Mouse (Mus musculus): ENCODE measurements at regions not wholly inside any gene's neighbourhood (a gene's known extent, or its start where the extent isn't known, plus 50 kb on each side); places are given as distances from the start of the nearest gene placed in this dataset.

- no peak for DNase-seq (ENCODE audit: low spot score)
Measured at GRCm38 (mm10) chr3:70097813-70098212, 90.4 kb downstream of the Otol1 start.

GRCm38 (mm10) chr3:70102091-70102490, 94.7 kb downstream of the Otol1 start:
- no peak for DNase-seq (ENCODE audit: low spot score)

- DNase-seq (ENCODE audit: low spot score): no peak
Measured at GRCm38 (mm10) chr3:70102593-70103213, 95.3 kb downstream of the Otol1 start.

GRCm38 (mm10) chr3:70103983-70104827, 96.8 kb downstream of the Otol1 start:
- peak; percentile 47 for DNase-seq (ENCODE audit: low spot score)

GRCm38 (mm10) chr3:70104828-70105399, 97.5 kb downstream of the Otol1 start:
- peak; percentile 28 for DNase-seq (ENCODE audit: low spot score)

GRCm38 (mm10) chr3:70105561-70105960, 98.1 kb downstream of the Otol1 start:
- DNase-seq (ENCODE audit: low spot score): no peak

GRCm38 (mm10) chr3:70106141-70106540, 98.7 kb downstream of the Otol1 start:
- no peak for DNase-seq (ENCODE audit: low spot score)

GRCm38 (mm10) chr3:70126212-70126611, 118.8 kb downstream of the Otol1 start:
- DNase-seq (ENCODE audit: low spot score): no peak

- DNase-seq (ENCODE audit: low spot score): no peak
Measured at GRCm38 (mm10) chr3:70130241-70131029, 123.0 kb downstream of the Otol1 start.

- no peak for DNase-seq (ENCODE audit: low spot score)
Measured at GRCm38 (mm10) chr3:70134963-70135362, 127.5 kb downstream of the Otol1 start.

- no peak for DNase-seq (ENCODE audit: low spot score)
Measured at GRCm38 (mm10) chr3:70138488-70138887, 131.1 kb downstream of the Otol1 start.

GRCm38 (mm10) chr3:70138926-70139325, 131.5 kb downstream of the Otol1 start:
- DNase-seq (ENCODE audit: low spot score): no peak

- DNase-seq (ENCODE audit: low spot score): no peak
Measured at GRCm38 (mm10) chr3:70145728-70146127, 138.3 kb downstream of the Otol1 start.

GRCm38 (mm10) chr3:70151156-70151555, 143.7 kb downstream of the Otol1 start:
- DNase-seq (ENCODE audit: low spot score): no peak

GRCm38 (mm10) chr3:70160043-70160442, 152.6 kb downstream of the Otol1 start:
- no peak for DNase-seq (ENCODE audit: low spot score)

GRCm38 (mm10) chr3:70171667-70172066, 164.3 kb downstream of the Otol1 start:
- no peak for DNase-seq (ENCODE audit: low spot score)

GRCm38 (mm10) chr3:70176391-70176790, 169.0 kb downstream of the Otol1 start:
- no peak for DNase-seq (ENCODE audit: low spot score)

GRCm38 (mm10) chr3:70181611-70182010, 174.2 kb downstream of the Otol1 start:
- no peak for DNase-seq (ENCODE audit: low spot score)

GRCm38 (mm10) chr3:70190741-70191140, 183.3 kb downstream of the Otol1 start:
- DNase-seq (ENCODE audit: low spot score): no peak

- no peak for DNase-seq (ENCODE audit: low spot score)
Measured at GRCm38 (mm10) chr3:70196671-70197070, 189.3 kb downstream of the Otol1 start.

- DNase-seq (ENCODE audit: low spot score): no peak
Measured at GRCm38 (mm10) chr3:70198890-70199289, 191.5 kb downstream of the Otol1 start.

- DNase-seq (ENCODE audit: low spot score): no peak
Measured at GRCm38 (mm10) chr3:70201334-70201943, 194.0 kb downstream of the Otol1 start.
